Mouse (Mus musculus) embryonic facial prominence, embryonic 12.5 days (tissue): ENCODE data around the gene Rapgef3. TPM values are rescaled to one million over a fixed set of nuclear protein-coding genes. Genes with fewer than 3 reads are reported as not detected.
A peak's percentile ranks its signal among the peaks of the same experiment; 100 is the strongest.

ENCODE experiments used
- ATAC-seq: fragments of 200-750 bp; cut with Nextera tagmentation; 2 replicates; pipeline ENCODE4 v1.8.0; 2017; ENCODE audit not compliant: insufficient number of reproducible peaks, insufficient read depth, low FRiP score, low TSS enrichment
- H3K27ac ChIP-seq: fragments of 300-500 bp; sonication (generic); 2 replicates; pipeline ENCODE4 v1.5.1; 2016; ENCODE audit warnings: mild to moderate bottlenecking
- H3K27me3 ChIP-seq: fragments of 300-500 bp; sonication (generic); 2 replicates; pipeline ENCODE4 v1.6.1; 2016; ENCODE audit warnings: mild to moderate bottlenecking, moderate library complexity
- H3K36me3 ChIP-seq: fragments of 300-500 bp; sonication (generic); 2 replicates; pipeline ENCODE4 v1.6.1; 2016; ENCODE audit warnings: mild to moderate bottlenecking
- H3K4me1 ChIP-seq: fragments of 300-500 bp; sonication (generic); 2 replicates; pipeline ENCODE4 v1.6.1; 2016
- H3K4me2 ChIP-seq: fragments of 300-500 bp; sonication (generic); replicated peaks from 2 replicates; pipeline ENCODE4 v1.6.1; 2016; ENCODE audit warnings: mild to moderate bottlenecking, moderate library complexity
- H3K4me3 ChIP-seq: fragments of 300-500 bp; sonication (generic); 2 replicates; pipeline ENCODE4 v1.5.1; 2016; ENCODE audit warnings: mild to moderate bottlenecking
- H3K9ac ChIP-seq: fragments of 300-500 bp; sonication (generic); 2 replicates; pipeline ENCODE4 v1.6.1; 2016; ENCODE audit warnings: mild to moderate bottlenecking, moderate library complexity
- H3K9me3 ChIP-seq: fragments of 300-500 bp; sonication (generic); 2 replicates; pipeline ENCODE4 v1.6.1; 2016; ENCODE audit warnings: mild to moderate bottlenecking, moderate library complexity
- WGBS: fragments of 180-500 bp; shearing (Covaris S2); methylation state at CpG from one replicate; pipeline ENCODE4 v1.1.7; 2016; 5-methylcytosine and 5-hydroxymethylcytosine counted together
- polyA plus RNA-seq: library from polyadenylated mRNA; unstranded; fragments of >200 nt; fragmentation: Nextera tagmentation; extraction: Ambion mirVana; gene quantifications from 2 replicates; pipeline ENCODE4 v1.2.1, GENCODE M21; 2016

Gene Rapgef3
- polyA plus RNA-seq, 1 experiment from 2014 or later: 10.5 TPM

- H3K9ac ChIP-seq: no peak overlapping the region
- H3K4me2 ChIP-seq: no peak overlapping the region
- 95% methylated on average over 1 of the region's 1 CpGs for WGBS
- H3K27me3 ChIP-seq: peaks cover 4% of the 10 kb centered on the region; the same call in 1 of the 2 replicates
- peaks cover 5% of the 10 kb centered on the region for H3K4me1 ChIP-seq
- H3K4me3 ChIP-seq: no peak overlapping the region
- H3K27ac ChIP-seq: no peak overlapping the region
- ATAC-seq: no peak
- no peaks in the 10 kb centered on the region for H3K36me3 ChIP-seq
- no peaks in the 10 kb centered on the region for H3K9me3 ChIP-seq
These were observed 52.0 kb downstream of the Rapgef3 start for GRCm38 (mm10) chr15:97715734-97716133.

- Histone ChIP-seq H3K4me1 (peaks cover 9% of the 10 kb centered on the region; the same call in 1 of the 2 replicates), H3K9ac (no peak overlapping the region), H3K27ac (no peak overlapping the region), H3K4me3 (no peak overlapping the region), H3K27me3 (peaks cover 4% of the 10 kb centered on the region; the same call in 1 of the 2 replicates), H3K9me3 (no peaks in the 10 kb centered on the region), H3K36me3 (no peaks in the 10 kb centered on the region), H3K4me2 (no peak overlapping the region)
- WGBS: 87% methylated on average over 8 of the region's 8 CpGs
- no peak for ATAC-seq
These were observed 52.7 kb downstream of the Rapgef3 start for GRCm38 (mm10) chr15:97715083-97715482.

DNA sequence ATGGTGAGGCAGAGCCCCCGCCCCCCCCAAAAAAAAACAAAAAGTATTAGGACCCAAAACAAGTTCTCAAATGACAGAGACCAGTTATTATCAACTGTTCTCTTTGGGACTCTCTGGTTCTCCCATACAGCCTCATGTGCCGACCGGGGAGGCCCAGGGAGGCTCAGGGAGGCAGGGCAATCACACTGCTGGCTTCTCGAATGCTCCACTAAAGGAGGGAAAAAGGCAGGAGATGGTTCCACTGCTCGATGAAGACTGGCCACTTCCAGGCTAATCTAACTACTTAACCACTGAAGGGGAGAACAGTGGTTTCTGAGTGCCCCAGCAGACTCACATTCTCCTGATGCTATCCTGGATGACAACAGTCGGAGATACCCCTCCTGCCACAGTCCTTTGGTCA lies 55.2 kb downstream of the Rapgef3 start:
- H3K27me3 ChIP-seq: peaks cover 4% of the 10 kb centered on the region; the same call in 1 of the 2 replicates
- no peaks in the 10 kb centered on the region for H3K9me3 ChIP-seq
- H3K36me3 ChIP-seq: no peaks in the 10 kb centered on the region
- H3K9ac ChIP-seq: no peak overlapping the region
- no peak for ATAC-seq
- H3K4me1 ChIP-seq: 0 out of 2 replicates have a peak, but pooled peaks cover 5% of the 10 kb centered on the region
- no peak overlapping the region for H3K27ac ChIP-seq
- 61% methylated on average over 6 of the region's 6 CpGs for WGBS
- no peak overlapping the region for H3K4me3 ChIP-seq
- no peak overlapping the region for H3K4me2 ChIP-seq

DNA sequence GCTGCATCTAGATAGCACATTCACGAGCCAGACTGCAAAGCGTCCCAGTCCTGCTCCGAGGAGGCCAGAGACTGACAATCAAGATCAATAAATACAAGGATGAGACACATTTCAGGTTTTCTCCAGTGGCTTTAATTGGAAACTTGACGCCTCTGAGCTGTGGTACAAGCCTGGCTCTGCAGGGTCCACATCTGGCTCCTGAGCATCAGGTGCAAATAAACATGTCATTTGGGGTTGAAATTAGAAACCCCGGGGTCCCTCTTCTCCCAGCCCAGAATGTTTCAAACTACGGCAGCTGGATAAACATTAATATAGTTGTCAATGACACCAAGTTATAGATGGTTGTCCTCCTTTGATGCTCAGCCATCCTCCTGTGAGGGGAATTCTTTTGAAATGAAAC lies 56.9 kb downstream of the Rapgef3 start:
- no peak for ATAC-seq
- no peaks in the 10 kb centered on the region for H3K9me3 ChIP-seq
- no peak overlapping the region for H3K4me3 ChIP-seq
- H3K4me1 ChIP-seq: 0 out of 2 replicates have a peak, but pooled peaks cover 5% of the 10 kb centered on the region
- H3K9ac ChIP-seq: no peak overlapping the region
- WGBS: 51% methylated on average over 6 of the region's 6 CpGs
- H3K36me3 ChIP-seq: no peaks in the 10 kb centered on the region
- H3K27ac ChIP-seq: no peak overlapping the region
- H3K27me3 ChIP-seq: peaks cover 4% of the 10 kb centered on the region; the same call in 1 of the 2 replicates
- no peak overlapping the region for H3K4me2 ChIP-seq

DNA sequence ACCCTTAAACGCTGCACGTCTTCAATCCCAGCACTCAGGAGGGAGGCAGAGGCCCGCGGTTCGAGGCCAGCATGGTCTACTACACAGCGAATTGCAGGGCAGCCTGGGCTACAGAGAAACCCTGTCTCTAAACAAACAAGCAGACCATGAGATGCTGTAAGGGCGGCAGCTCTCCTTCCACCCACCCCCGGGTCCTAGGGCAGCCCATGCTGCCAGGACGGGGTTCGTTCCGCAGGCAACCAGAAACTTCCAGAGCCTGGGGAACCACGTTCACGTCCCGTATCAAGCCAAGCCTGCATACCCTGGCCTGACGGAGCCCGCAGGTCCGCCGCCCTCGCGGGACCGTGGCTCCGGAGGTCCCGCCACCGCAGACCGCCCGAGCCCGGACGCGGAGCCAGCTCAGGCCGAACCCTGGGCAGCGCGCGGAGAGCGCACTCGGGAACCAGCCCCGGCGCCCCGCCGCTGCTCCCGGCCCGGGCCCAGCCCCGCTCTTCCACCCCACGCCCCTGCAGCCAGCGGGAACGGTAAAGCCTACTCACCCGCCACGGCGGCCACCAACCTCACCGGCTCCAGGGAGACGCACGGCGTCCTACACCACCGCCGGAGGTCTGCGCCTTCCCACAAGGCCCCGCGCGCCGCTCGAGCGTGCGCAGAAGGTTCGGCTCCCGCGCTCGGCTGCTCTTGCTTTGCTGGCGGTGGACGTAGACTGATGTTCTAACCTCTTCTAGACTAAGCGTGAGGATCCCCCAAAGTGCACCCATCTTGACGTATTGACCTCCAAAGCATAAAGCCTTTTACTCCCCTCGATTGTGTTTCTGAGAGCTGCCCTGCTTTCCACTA lies 62.3 kb downstream of the Rapgef3 start, which contains the start of gene Rpap3:
TSS of gene Rpap3 (minus strand) at position 615 of the 840 bp plus-strand sequence.
- ATAC-seq: peak; percentile 86
- H3K4me3 ChIP-seq: peak within 1 kb of the TSS; percentile 94
- WGBS: under 1% methylated on average over 71 of the region's 71 CpGs
- H3K9ac ChIP-seq: peak within 1 kb of the TSS; percentile 95
- H3K9me3 ChIP-seq: no peaks in the 10 kb centered on the region
- H3K36me3 ChIP-seq: peaks cover 23% of the 10 kb centered on the region
- peak within 1 kb of the TSS; percentile 74; the same call in 1 of the 2 replicates for H3K27ac ChIP-seq
- peak within 1 kb of the TSS; percentile 75 for H3K4me2 ChIP-seq
- peaks cover 8% of the 10 kb centered on the region; the same call in 1 of the 2 replicates for H3K4me1 ChIP-seq
- H3K27me3 ChIP-seq: no peaks in the 10 kb centered on the region

- Histone ChIP-seq H3K4me3 (no peak overlapping the region), H3K27ac (no peak overlapping the region), H3K9me3 (no peaks in the 10 kb centered on the region), H3K4me1 (no peaks in the 10 kb centered on the region), H3K36me3 (peaks cover 72% of the 10 kb centered on the region), H3K9ac (no peak overlapping the region), H3K4me2 (no peak overlapping the region), H3K27me3 (no peaks in the 10 kb centered on the region)
- WGBS: 89% methylated on average over 10 of the region's 10 CpGs
- ATAC-seq: no peak
These were observed 71.2 kb downstream of the Rapgef3 start for GRCm38 (mm10) chr15:97696616-97697015.

Other genes starting within 250 kb of the Rapgef3 start
- 34.3 and 38.0 TPM in 2 replicates for gene Rpap3, start 62.1 kb downstream of the Rapgef3 start, polyA plus RNA-seq
- gene Endou, start 36.6 kb downstream of the Rapgef3 start, polyA plus RNA-seq: 0.09 and 0.33 TPM in 2 replicates
- 29.4 and 32.6 TPM in 2 replicates for gene Slc48a1, start 10.5 kb upstream of the Rapgef3 start, polyA plus RNA-seq
- 33.5 and 38.8 TPM in 2 replicates for gene Hdac7, start 76.5 kb upstream of the Rapgef3 start, polyA plus RNA-seq
- gene Vdr, start 142.7 kb upstream of the Rapgef3 start, polyA plus RNA-seq: 0.60 and 0.97 TPM in 2 replicates
- gene Tmem106c, start 196.2 kb upstream of the Rapgef3 start, polyA plus RNA-seq: 35.9 and 37.6 TPM in 2 replicates
- 377 and 433 TPM in 2 replicates for gene Col2a1, start 236.7 kb upstream of the Rapgef3 start, polyA plus RNA-seq